Mouse (Mus musculus) CH12.LX (cell line): ENCODE measurements at regions not wholly inside any gene's neighbourhood (a gene's known extent, or its start where the extent isn't known, plus 50 kb on each side); places are given as distances from the start of the nearest gene placed in this dataset.

ENCODE experiments used
- DNase-seq: peaks from one replicate; pipeline ENCODE4 v3.0.0-alpha.2; 2013; ENCODE audit errors: extremely low read depth
- H3K27ac ChIP-seq: 2 replicates; pipeline ENCODE4 v1.5.1; 2012; ENCODE audit warnings: low read depth, mild to moderate bottlenecking, control low read depth, moderate library complexity; ENCODE audit not compliant: insufficient read depth
- H3K27me3 ChIP-seq: replicated peaks from 2 replicates; pipeline ENCODE3; 2012; ENCODE audit warnings: inconsistent platforms
- H3K36me3 ChIP-seq, 2 experiments: replicated peaks in 1 of 2; 2 replicates each; pipeline versions ENCODE3 to v1.6.1; 2012; ENCODE audit warnings: inconsistent platforms in 1 of 2, low read length in 1 of 2, mild to moderate bottlenecking in 1 of 2, mixed read lengths in 1 of 2, moderate library complexity in 1 of 2; ENCODE audit not compliant: control insufficient read depth in 1 of 2, insufficient read depth in 1 of 2
- H3K4me1 ChIP-seq, 2 experiments: 2 replicates each; pipeline ENCODE4 v1.6.1; 2012; ENCODE audit warnings: inconsistent platforms in 1 of 2, moderate library complexity in 1 of 2; ENCODE audit not compliant: insufficient read depth in 2 of 2, control insufficient read depth in 1 of 2
- H3K4me2 ChIP-seq: 2 replicates; pipeline ENCODE4 v1.6.1; 2012; ENCODE audit warnings: low read depth, mild to moderate bottlenecking, control low read depth; ENCODE audit not compliant: poor library complexity, insufficient read depth, severe bottlenecking
- H3K4me3 ChIP-seq, 3 experiments: fragments of 150-350 bp in 1 of 3; sonication (generic) in 1 of 3; replicated peaks in 1 of 3; 2 replicates each; pipeline versions ENCODE3 to v1.5.1; 2011 to 2012; ENCODE audit warnings: low read depth in 2 of 3, low read length in 2 of 3, mild to moderate bottlenecking in 2 of 3, moderate library complexity in 2 of 3, control low read depth in 1 of 3, improper control_type of control experiment in 1 of 3, inconsistent platforms in 1 of 3, mixed read lengths in 1 of 3; ENCODE audit not compliant: poor library complexity in 1 of 3
- H3K79me2 ChIP-seq: replicated peaks from 2 replicates; pipeline ENCODE4 v1.6.1; 2012; ENCODE audit warnings: mild to moderate bottlenecking, moderate library complexity; ENCODE audit not compliant: control insufficient read depth, poor library complexity, insufficient read depth, severe bottlenecking; ENCODE audit errors: extremely low read depth
- H3K9ac ChIP-seq: 2 replicates; pipeline ENCODE4 v1.6.1; 2012; ENCODE audit warnings: low read depth, mild to moderate bottlenecking, control low read depth, moderate library complexity; ENCODE audit not compliant: insufficient read depth
- H3K9me3 ChIP-seq: replicated peaks from 2 replicates; pipeline ENCODE3; 2012; ENCODE audit warnings: low read length, inconsistent platforms, mixed read lengths
- CHD1 ChIP-seq: IDR thresholded peaks from 2 replicates; pipeline ENCODE4 v1.6.1; 2012; ENCODE audit warnings: low read depth, low read length, improper control_type of control experiment, inconsistent platforms
- CHD2 ChIP-seq: IDR thresholded peaks from 2 replicates; pipeline ENCODE4 v1.6.1; 2011; ENCODE audit warnings: low read length, improper control_type of control experiment
- CTCF ChIP-seq, 2 experiments: IDR thresholded peaks in 1 of 2; conservative IDR thresholded peaks in 1 of 2; 2 replicates each; pipeline ENCODE4 v1.5.1; 2011 to 2012; ENCODE audit warnings: low read depth in 2 of 2, low read length in 2 of 2, improper control_type of control experiment in 1 of 2, inconsistent platforms in 1 of 2, mild to moderate bottlenecking in 1 of 2, moderate library complexity in 1 of 2
- E2F4 ChIP-seq: IDR thresholded peaks from 2 replicates; pipeline ENCODE4 v1.6.1; 2011; ENCODE audit warnings: low read depth, low read length, improper control_type of control experiment; ENCODE audit not compliant: insufficient replicate concordance
- ELF1 ChIP-seq: IDR thresholded peaks from 2 replicates; pipeline ENCODE4 v1.6.1; 2014; ENCODE audit warnings: low read depth, mild to moderate bottlenecking, inconsistent platforms, low read length, improper control_type of control experiment
- EP300 ChIP-seq: IDR thresholded peaks from 2 replicates; pipeline ENCODE4 v1.6.1; 2011; ENCODE audit warnings: low read length, improper control_type of control experiment
- ETS1 ChIP-seq: conservative IDR thresholded peaks from 2 replicates; pipeline ENCODE4 v1.6.1; 2012; ENCODE audit warnings: low read depth, mild to moderate bottlenecking, inconsistent platforms, low read length, improper control_type of control experiment, moderate library complexity
- JUN ChIP-seq: IDR thresholded peaks from 2 replicates; pipeline ENCODE4 v1.6.1; 2011; ENCODE audit warnings: low read depth, mild to moderate bottlenecking, low read length, improper control_type of control experiment, moderate library complexity; ENCODE audit not compliant: insufficient read depth
- JUND ChIP-seq: conservative IDR thresholded peaks from 2 replicates; pipeline ENCODE4 v1.6.1; 2011; ENCODE audit warnings: low read depth, low read length, improper control_type of control experiment
- MAX ChIP-seq: IDR thresholded peaks from 2 replicates; pipeline ENCODE4 v1.6.1; 2011; ENCODE audit warnings: low read length, improper control_type of control experiment
- MAZ ChIP-seq: IDR thresholded peaks from 2 replicates; pipeline ENCODE4 v1.6.1; 2012; ENCODE audit warnings: low read depth, mild to moderate bottlenecking, inconsistent platforms, low read length, improper control_type of control experiment, moderate library complexity
- MEF2A ChIP-seq: IDR thresholded peaks from 2 replicates; pipeline ENCODE4 v1.6.1; 2014; ENCODE audit warnings: low read depth, mild to moderate bottlenecking, inconsistent platforms, low read length, improper control_type of control experiment, borderline replicate concordance
- MXI1 ChIP-seq: IDR thresholded peaks from 2 replicates; pipeline ENCODE4 v1.6.1; 2011; ENCODE audit warnings: mild to moderate bottlenecking, low read depth, low read length, improper control_type of control experiment
- MYC ChIP-seq: IDR thresholded peaks from 2 replicates; pipeline ENCODE4 v1.6.1; 2011; ENCODE audit warnings: low read depth, mild to moderate bottlenecking, improper control_type of control experiment, low read length
- NRF1 ChIP-seq: IDR thresholded peaks from 2 replicates; pipeline ENCODE4 v1.6.1; 2014; ENCODE audit warnings: low read depth, mild to moderate bottlenecking, inconsistent platforms, low read length, improper control_type of control experiment, moderate library complexity
- PAX5 ChIP-seq: IDR thresholded peaks from 2 replicates; pipeline ENCODE4 v1.6.1; 2012; ENCODE audit warnings: low read length, inconsistent platforms, mixed read lengths
- POLR2AphosphoS2 ChIP-seq: IDR thresholded peaks from 2 replicates; pipeline ENCODE4 v1.6.1; 2011; ENCODE audit warnings: low read depth, low read length, improper control_type of control experiment
- RAD21 ChIP-seq: IDR thresholded peaks from 2 replicates; pipeline ENCODE4 v1.6.1; 2011; ENCODE audit warnings: low read depth, mild to moderate bottlenecking, low read length, improper control_type of control experiment, moderate library complexity
- SIN3A ChIP-seq: IDR thresholded peaks from 2 replicates; pipeline ENCODE4 v1.6.1; 2012; ENCODE audit warnings: low read length, improper control_type of control experiment, inconsistent platforms
- SMC3 ChIP-seq: IDR thresholded peaks from 2 replicates; pipeline ENCODE4 v1.6.1; 2011; ENCODE audit warnings: low read depth, low read length, improper control_type of control experiment
- TBP ChIP-seq: conservative IDR thresholded peaks from 2 replicates; pipeline ENCODE4 v1.6.1; 2011; ENCODE audit warnings: low read depth, low read length, improper control_type of control experiment
- UBTF ChIP-seq: IDR thresholded peaks from 2 replicates; pipeline ENCODE4 v1.6.1; 2012; ENCODE audit warnings: low read depth, mild to moderate bottlenecking, inconsistent platforms, low read length, improper control_type of control experiment, moderate library complexity
- USF1 ChIP-seq: IDR thresholded peaks from 2 replicates; pipeline ENCODE4 v1.6.1; 2014; ENCODE audit warnings: low read depth, mild to moderate bottlenecking, inconsistent platforms, low read length, improper control_type of control experiment
- ZC3H11A ChIP-seq: IDR thresholded peaks from 2 replicates; pipeline ENCODE4 v1.6.1; 2012; ENCODE audit warnings: low read depth, mild to moderate bottlenecking, inconsistent platforms, low read length, improper control_type of control experiment
- ZMIZ1 ChIP-seq: IDR thresholded peaks from 2 replicates; pipeline ENCODE4 v1.6.1; 2012; ENCODE audit warnings: low read depth, mild to moderate bottlenecking, inconsistent platforms, low read length, improper control_type of control experiment
- ZNF384 ChIP-seq: IDR thresholded peaks from 2 replicates; pipeline ENCODE4 v1.6.1; 2012; ENCODE audit warnings: low read depth, low read length, improper control_type of control experiment, inconsistent platforms
- dilution Hi-C: fragments of 300-500 bp; cut with MboI; formaldehyde crosslinking; loops from 2 replicates; pipeline ENCODE4 v1.14.3; 2020; ENCODE audit warnings: low sequenced_read_pairs; ENCODE audit not compliant: extremely low pct_unique_long_range_greater_than_20kb, extremely low pct_ligation_motif_present
- in situ Hi-C: fragments of 300-500 bp; cut with MboI; formaldehyde crosslinking; loops from 3 replicates; pipeline ENCODE4 v1.14.3; 2019; ENCODE audit warnings: low sequenced_read_pairs, low pct_ligation_motif_present, low pct_unique_long_range_greater_than_20kb, mixed read lengths

DNA sequence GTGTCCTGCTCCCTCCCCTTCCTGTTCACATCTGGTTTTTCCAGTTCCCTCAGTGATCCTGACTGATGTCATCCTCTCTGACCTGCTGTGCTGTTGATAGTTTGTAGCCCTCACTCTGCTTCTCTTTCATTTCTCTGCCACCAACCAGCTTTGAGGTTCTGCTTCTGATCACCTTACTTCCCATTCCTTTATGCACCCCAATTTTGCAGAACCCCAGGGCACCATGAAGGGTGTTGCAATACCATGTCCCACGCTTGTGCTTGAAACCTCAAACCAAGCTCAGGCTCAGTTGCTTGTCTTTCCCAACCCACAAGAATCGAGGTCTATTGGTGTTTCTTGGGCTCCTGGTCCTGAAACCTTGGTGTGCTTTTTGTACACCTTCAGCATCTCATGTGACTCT is 93.3 kb downstream of the Edn1 start:
- no peaks in the 10 kb centered on the region for H3K4me1 ChIP-seq

GRCm38 (mm10) chr13:42401513-42401912 is 100.2 kb downstream of the Edn1 start:
- H3K79me2 ChIP-seq, result no peaks in the 10 kb centered on the region
- H3K4me3 ChIP-seq, result no peak overlapping the region
- H3K9ac ChIP-seq, result no peak overlapping the region
- no peaks in the 10 kb centered on the region for H3K36me3 ChIP-seq
- no peak overlapping the region for H3K27ac ChIP-seq
- in situ Hi-C loops, result no loop called here
- H3K4me1 ChIP-seq, result no peaks in the 10 kb centered on the region
- no peak for DNase-seq
- H3K9me3 ChIP-seq, result no peaks in the 10 kb centered on the region
- TF ChIP-seq MXI1, result no peak
- TF ChIP-seq JUN, result no peak
- TF ChIP-seq CHD2, result no peak
- TF ChIP-seq SMC3, result no peak
- no peak for TF ChIP-seq MYC
- TF ChIP-seq NRF1, result no peak
- TF ChIP-seq MAX, result no peak
- no peak for TF ChIP-seq ZNF384
- no peak for TF ChIP-seq SIN3A
- no peak for TF ChIP-seq CHD1
- no peak for TF ChIP-seq JUND
- no peak for TF ChIP-seq RAD21
- no peak for TF ChIP-seq UBTF
- no peak for TF ChIP-seq POLR2AphosphoS2
- TF ChIP-seq ELF1, result no peak
- no peak for TF ChIP-seq MEF2A
- no peak for TF ChIP-seq TBP
- TF ChIP-seq PAX5, result no peak
- no peak for TF ChIP-seq ZMIZ1
- peaks cover 2% of the 10 kb centered on the region for H3K27me3 ChIP-seq
- H3K4me2 ChIP-seq, result no peak overlapping the region
- dilution Hi-C loops, result no loop called here

More for the DNA sequence above, 93.3 kb downstream of the Edn1 start:
- in situ Hi-C loops, result no loop called here
- Histone ChIP-seq H3K4me2 (no peak overlapping the region), H3K27ac (no peak overlapping the region), H3K36me3 (no peaks in the 10 kb centered on the region), H3K79me2 (no peaks in the 10 kb centered on the region), H3K9ac (no peak overlapping the region), H3K4me3 (no peak overlapping the region)
- dilution Hi-C loops, result no loop called here
- DNase-seq, result no peak
- TF ChIP-seq EP300 (no peak), ETS1 (no peak), JUN (no peak), CHD1 (no peak), CTCF (conservative IDR thresholded peaks at IDR 0.05 in 1 of 2, IDR thresholded peaks at IDR 0.05 in 1 of 2; ENCODE audit: low read depth in 2 of 2, low read length in 2 of 2) (no peak), PAX5 (no peak), ELF1 (no peak), USF1 (no peak), E2F4 (no peak), MAZ (no peak), MXI1 (no peak), TBP (no peak), ZC3H11A (no peak), ZNF384 (no peak), MYC (no peak)
- TF ChIP-seq, all 38 proteins: peak for 0
- Histone ChIP-seq H3K27me3 (no peaks in the 10 kb centered on the region), H3K9me3 (no peaks in the 10 kb centered on the region)
